Mouse (Mus musculus) left cerebral cortex, adult 2 months (tissue): Measurements from ENCODE around the gene Stau1. TPM values are rescaled to one million over a fixed set of nuclear protein-coding genes. Genes with fewer than 3 reads are reported as not detected.

ENCODE experiments used
- DNase-seq, 2 experiments: peaks; one replicate each; pipeline ENCODE4 v3.0.0; 2021 to 2022; ENCODE audit warnings: low spot score in 2 of 2, mixed read lengths in 1 of 2; ENCODE audit errors: extremely low spot score in 1 of 2
- H3K27ac ChIP-seq: fragments of 200-600 bp; 2 replicates; pipeline ENCODE4 v1.8.1; 2022
- H3K4me3 ChIP-seq: fragments of 200-600 bp; 2 replicates; pipeline ENCODE4 v1.8.1; 2022
- CTCF ChIP-seq: fragments of 200-600 bp; IDR thresholded peaks from 2 replicates; pipeline ENCODE4 v1.8.1; 2022; ENCODE audit warnings: antibody characterized with exemption, mild to moderate bottlenecking, moderate library complexity
- intact Hi-C: fragments of 180-260 bp; cut with DNase I; formaldehyde crosslinking; loops from one replicate; pipeline ENCODE4 v1.15.1; 2025
- total RNA-seq, 2 experiments: library from RNA; stranded (reverse); gene quantifications; 2 replicates each; pipeline ENCODE4 v1.2.3; 2021

Gene Stau1
- total RNA-seq, 2 experiments from 2014 or later, result 73.3 to 77.4 TPM

DNA sequence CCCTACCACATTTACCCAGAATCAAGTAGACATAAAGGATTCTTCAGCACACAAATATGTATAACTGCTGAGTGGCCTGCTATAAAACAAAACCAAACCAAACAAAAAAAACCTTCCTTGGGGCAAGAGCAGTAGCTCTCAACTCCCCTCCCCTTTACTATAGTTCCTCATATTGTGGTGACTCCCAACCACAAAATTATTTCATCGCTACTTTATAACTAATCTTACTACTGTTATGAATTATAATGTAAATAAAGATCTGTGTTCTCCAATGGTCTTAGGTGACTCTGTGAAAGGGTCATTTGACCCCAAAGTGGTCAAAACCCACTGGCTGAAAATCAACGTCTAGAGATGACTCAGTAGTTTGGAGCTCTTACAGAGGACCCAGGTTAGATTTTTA lies 15.9 kb downstream of the Stau1 start:
- no peak for TF ChIP-seq CTCF
- Histone ChIP-seq H3K4me3 (no peak overlapping the region), H3K27ac (no peak overlapping the region)
- intact Hi-C loops, result no loop called here
- DNase-seq, result no peak

DNA sequence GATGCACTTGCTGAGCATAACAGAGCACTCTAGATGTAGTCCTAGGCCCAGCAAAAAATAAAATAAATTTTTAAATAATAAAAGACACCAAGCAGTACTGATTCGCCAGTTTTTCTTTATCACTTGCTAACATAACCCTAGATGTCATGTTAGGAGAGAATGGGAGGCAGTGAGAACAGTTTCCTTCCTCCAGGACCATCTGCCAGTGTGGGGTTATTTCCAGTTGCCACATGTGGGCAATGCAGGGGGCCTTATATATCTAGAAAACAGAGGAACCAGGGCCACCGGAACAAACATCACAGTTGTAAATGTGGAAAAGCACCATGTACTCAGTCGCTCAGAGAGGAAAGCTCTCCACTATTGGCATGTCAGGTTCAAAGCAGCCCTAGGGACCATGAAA lies 18.6 kb downstream of the Stau1 start:
- no peak for DNase-seq
- Histone ChIP-seq H3K4me3 (no peak overlapping the region), H3K27ac (no peak overlapping the region; the same call in 1 of the 2 replicates)
- intact Hi-C loops, result no loop called here
- no peak for TF ChIP-seq CTCF

DNA sequence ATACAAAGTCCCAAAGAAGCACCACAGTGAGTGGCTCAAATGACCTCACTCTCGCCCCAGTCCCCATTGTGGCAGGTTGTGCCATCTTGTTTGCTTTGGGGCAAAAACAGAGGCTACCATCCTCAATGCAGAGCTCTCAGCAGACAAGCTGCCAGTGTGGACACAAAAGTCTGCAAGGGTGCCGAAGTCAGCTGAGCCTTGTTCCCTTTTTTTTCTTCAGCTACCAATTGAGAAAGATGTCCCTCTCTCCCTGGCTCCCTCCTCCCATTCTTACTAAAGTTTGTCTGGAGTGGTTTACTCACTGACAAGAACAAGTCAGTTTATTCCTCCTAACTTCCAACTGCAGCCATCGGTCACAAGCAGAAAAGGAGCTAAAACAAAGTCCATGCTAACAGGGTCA lies 19.7 kb downstream of the Stau1 start:
- intact Hi-C loops, result no loop called here
- Histone ChIP-seq H3K4me3 (no peak overlapping the region), H3K27ac (peak overlapping the region; percentile 61; the same call in 1 of the 2 replicates)
- TF ChIP-seq CTCF, result no peak
- no peak for DNase-seq

DNA sequence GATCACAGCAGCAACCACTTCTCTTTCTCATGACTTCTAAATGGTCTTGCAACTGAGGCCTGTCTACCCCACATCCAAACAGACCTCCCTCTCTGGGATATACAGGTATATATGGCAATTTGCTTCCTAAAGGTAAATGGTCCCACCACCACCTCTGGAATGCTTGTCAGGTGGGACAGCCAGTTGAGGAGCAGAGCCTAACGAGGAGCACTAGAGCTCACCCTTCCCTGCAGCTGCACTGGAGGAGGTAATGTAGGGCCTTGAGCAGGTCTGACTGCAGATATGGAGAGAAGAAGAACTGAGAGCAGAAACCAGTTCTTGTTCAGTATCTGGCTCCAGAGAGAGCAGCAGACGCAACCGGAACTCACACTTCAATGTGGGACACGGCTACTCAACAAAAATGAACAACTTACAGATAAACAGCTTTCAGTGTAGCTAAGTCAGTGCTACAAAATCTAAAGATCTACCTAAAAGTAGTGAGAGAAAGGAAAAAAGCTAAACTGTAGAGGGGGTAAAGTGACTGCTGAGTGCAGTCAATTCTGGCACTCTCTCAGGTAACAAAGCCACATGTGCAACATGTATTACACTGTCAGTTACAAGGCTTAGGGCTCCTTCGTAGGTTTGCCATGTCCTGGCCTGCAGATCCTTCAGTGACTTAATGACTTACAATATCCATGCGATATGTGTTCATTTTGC lies 21.8 kb downstream of the Stau1 start:
- intact Hi-C loops, result no loop called here
- Histone ChIP-seq H3K4me3 (no peak overlapping the region), H3K27ac (no peak overlapping the region; the same call in 1 of the 2 replicates)
- no peak for TF ChIP-seq CTCF
- DNase-seq, result no peak

DNA sequence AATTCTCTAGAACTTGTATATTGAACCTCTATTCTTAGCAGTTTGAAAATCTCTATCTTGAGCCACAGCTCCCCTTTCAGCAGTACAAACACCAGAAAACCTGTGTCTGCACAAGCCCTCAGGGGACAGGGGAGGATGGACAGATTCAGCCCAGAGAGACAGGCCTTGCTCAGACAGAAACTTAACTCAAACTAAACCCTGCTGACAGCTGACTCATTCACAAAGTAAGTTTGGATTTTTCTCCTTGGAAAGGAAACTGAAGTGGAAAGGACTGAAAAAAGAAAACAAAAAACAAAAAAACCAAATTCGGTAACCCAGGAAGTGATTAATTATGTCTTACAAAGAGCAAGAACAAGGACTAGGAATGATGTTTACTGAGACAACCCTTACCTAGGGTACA lies 22.9 kb downstream of the Stau1 start:
- no peak for DNase-seq
- no peak overlapping the region for H3K4me3 ChIP-seq
- no peak overlapping the region; the same call in 1 of the 2 replicates for H3K27ac ChIP-seq
- no peak for TF ChIP-seq CTCF
- intact Hi-C loops, result no loop called here

DNA sequence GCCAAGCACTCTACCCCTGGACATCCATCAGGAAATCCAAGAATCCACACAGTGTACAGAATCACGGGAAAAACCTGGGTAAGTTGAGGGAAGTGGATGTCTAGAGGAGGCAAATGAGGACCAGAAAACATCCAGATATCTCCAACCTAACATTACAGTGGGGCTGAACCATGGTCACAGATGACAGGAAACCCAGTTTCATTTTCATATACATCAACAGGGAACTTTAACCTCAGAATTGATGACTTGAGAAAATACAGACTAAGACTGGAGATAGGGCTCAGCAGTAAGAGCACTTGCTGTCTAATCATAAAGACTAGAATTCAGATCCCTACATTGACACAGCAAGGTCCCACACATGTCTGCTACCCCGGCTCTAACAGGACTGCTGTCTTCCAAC lies 31.3 kb downstream of the Stau1 start:
- Histone ChIP-seq H3K4me3 (no peak overlapping the region), H3K27ac (no peak overlapping the region)
- DNase-seq, result no peak
- TF ChIP-seq CTCF, result no peak
- intact Hi-C loops, result no loop called here

DNA sequence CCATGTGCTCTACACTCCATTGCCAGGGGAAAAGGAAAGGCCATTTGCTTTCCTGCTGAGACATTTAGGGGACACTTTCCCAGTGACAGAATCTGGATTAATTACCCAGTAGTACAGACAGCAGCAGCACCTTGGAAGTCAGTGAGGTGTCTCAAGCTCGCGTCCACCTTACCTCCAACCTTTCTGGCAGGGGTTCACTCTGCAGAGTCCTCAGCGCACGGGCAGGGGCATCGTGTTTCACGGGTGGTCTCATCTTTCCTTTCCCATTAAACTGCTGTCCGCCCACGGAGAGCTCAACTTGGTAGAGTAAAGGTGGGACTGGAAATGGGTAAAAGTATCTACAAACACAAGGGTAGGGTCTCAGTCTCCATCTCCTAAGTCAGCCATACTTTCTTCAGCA lies 32.8 kb downstream of the Stau1 start:
- TF ChIP-seq CTCF, result no peak
- no peak overlapping the region for H3K27ac ChIP-seq
- DNase-seq, result no peak
- H3K4me3 ChIP-seq, result no peak overlapping the region
- intact Hi-C loops, result no loop called here

DNA sequence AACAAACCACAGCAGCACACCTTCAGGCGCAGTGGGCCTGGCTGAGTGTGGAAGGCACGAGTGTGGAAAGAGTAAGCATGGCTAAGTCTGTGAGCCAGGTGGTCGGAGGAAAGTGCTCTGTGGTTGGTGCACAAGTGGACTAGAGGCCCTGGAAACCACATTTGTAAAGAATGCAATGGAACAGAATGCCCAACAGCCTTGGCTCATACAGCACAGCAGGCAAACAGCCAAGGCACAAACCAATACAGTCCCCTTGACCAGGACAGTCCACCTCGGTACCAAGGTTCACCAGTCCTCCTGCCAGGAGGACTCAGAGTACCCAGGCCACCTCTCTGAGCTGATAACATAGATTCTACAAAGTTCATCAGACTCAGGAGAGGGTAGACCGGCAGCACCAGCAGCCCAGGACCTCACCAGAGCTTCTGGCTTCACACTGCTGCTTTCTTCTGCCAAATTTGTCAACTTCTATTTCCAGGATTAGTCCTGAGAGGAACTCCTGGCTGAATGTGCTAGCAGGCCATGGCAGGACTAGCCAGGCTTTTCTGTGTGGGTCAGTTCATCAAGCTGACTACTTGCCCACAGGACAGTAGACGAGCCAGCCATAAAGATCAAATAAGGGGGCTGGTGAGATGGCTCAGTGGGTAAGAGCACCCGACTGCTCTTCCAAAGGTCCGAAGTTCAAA lies 35.3 kb downstream of the Stau1 start:
- H3K27ac ChIP-seq, result no peak overlapping the region
- TF ChIP-seq CTCF, result no peak
- intact Hi-C loops, result no loop called here
- DNase-seq, result no peak
- no peak overlapping the region for H3K4me3 ChIP-seq

DNA sequence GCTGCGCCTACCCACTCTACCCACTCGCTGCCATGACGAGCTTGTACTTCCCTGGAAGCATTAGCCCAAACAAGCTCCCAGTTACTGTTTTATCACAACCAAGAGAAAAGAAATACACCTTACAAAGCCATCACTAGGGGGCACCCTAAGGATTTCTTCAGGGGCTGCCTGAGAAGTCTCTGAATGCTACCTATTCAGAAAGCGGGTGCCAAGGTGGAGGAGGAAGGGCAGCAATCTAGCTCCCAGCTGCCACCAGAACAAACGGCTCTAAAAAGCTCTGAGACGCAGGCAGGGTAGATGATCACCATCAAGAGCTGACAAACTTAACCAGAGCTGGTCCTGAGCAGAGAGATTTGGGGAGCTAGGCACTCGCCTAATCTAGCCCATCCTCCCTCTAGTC lies 39.3 kb downstream of the Stau1 start:
- no peak overlapping the region for H3K4me3 ChIP-seq
- TF ChIP-seq CTCF, result peak; percentile 75
- no peak overlapping the region for H3K27ac ChIP-seq
- intact Hi-C loops, result loop anchor here (1.0 to 2.0 kb wide), 2 partner anchors 40 to 47 kb away; partner anchors contain the start of gene Stau1
- DNase-seq, result peak; percentile 58 to 66

DNA sequence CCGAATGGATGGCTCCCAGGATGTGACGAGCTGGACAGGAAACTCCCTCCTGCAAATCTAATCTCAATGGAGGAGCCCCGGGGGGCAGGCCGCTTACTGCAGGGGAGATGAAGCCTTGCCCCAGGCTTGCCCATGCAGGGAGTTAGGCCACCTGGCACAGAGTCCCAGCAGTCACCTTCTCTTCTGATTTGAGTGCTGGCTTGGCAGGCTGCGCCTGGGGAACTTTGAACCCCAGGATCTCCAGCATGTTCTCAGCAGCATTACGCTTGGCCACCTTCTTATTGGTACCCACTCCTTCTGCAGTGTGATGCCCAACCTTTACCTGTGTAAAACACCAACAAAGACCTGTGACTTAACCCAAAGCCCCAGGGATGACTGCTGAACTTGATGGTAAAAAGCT lies 43.9 kb downstream of the Stau1 start:
- TF ChIP-seq CTCF, result no peak
- Histone ChIP-seq H3K4me3 (no peak overlapping the region), H3K27ac (no peak overlapping the region)
- no peak for DNase-seq
- intact Hi-C loops, result no loop called here

DNA sequence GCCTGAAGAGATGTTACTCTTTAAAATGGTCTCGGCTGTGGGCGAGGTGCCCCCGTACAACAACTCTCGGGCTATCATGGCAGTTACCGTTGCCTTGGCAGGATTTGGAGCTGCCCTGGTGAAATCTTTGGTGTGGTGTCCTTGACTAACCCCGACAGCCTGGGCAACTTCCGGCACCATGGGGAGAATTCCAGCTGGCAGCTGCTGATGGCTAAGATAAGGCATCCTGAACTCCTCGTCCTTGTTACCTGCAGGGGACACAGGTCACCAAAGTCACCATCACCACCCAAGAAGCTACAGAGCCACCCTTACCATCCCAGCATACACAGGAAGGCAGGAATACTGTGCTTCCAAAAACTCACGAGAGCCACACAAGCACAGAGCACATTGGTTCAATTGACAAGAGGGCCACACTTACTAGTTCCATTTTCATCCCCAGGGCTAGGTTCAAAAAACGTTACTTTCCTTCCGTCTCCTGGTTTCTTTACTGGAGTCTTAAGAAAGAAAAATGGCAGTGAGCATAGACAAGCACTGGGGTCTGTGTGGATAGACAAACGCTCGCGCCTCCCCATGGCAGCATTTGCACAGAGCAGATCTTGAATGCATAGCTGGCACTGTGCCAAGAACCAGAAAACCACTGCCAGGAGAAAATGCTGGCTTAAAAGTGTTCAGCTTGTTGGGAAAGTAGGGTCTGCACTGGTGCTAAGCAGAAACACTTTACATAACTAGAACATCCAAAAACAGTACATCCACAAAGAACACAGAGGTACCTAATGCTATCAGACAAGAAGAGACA lies 45.0 kb downstream of the Stau1 start:
- intact Hi-C loops, result no loop called here

DNA sequence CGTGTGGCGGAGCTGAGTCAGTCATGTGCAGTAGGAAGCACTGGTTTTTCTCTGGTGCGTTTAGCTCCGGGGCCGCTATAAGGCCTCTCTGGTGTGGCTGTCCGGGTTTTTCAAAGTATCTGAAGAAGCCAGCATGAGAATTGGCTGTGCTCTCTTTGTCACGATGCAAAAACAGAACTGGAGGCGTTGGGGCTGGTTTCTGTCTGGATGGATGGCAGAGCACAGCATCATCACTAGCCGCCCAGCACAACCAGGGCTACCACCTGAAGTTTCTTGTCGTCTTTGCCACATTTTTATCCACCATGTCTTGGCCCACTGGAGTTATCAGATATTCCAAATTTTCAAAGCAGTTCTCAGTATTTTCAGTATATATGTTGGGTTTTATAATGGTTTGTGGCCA lies 47.2 kb downstream of the Stau1 start:
- intact Hi-C loops, result no loop called here
- no peak for TF ChIP-seq CTCF
- DNase-seq, result no peak
- peak overlapping the region; percentile 28; the same call in 1 of the 2 replicates for H3K27ac ChIP-seq
- no peak overlapping the region for H3K4me3 ChIP-seq

More for the DNA sequence above, 45.0 kb downstream of the Stau1 start:
- Histone ChIP-seq H3K4me3 (no peak overlapping the region), H3K27ac (peak overlapping the region; percentile 24; the same call in 1 of the 2 replicates)
- peak; percentile 45 to 49 for DNase-seq
- no peak; the same call in 1 of the 2 replicates for TF ChIP-seq CTCF
